Mouse (Mus musculus) cortical plate, adult 2 months (tissue): ENCODE results near the gene Crabp2.

Experiments used
- CTCF ChIP-seq: fragments of 200-500 bp; IDR thresholded peaks from 2 replicates; pipeline ENCODE4 v1.5.1; 2011; ENCODE audit warnings: mild to moderate bottlenecking, control low read depth, low read length; ENCODE audit not compliant: insufficient read depth; ENCODE audit errors: extremely low read depth
- POLR2A ChIP-seq: fragments of 200-500 bp; IDR thresholded peaks from 2 replicates; pipeline ENCODE4 v1.6.1; 2011; ENCODE audit warnings: mild to moderate bottlenecking, low read length, control low read depth; ENCODE audit not compliant: insufficient read depth; ENCODE audit errors: extremely low read depth

- TF ChIP-seq POLR2A (no peak), CTCF (no peak)
Measured at GRCm38 (mm10) chr3:87913491-87913890, 35.0 kb upstream of the Crabp2 start.
